In the genomic region with DNA sequence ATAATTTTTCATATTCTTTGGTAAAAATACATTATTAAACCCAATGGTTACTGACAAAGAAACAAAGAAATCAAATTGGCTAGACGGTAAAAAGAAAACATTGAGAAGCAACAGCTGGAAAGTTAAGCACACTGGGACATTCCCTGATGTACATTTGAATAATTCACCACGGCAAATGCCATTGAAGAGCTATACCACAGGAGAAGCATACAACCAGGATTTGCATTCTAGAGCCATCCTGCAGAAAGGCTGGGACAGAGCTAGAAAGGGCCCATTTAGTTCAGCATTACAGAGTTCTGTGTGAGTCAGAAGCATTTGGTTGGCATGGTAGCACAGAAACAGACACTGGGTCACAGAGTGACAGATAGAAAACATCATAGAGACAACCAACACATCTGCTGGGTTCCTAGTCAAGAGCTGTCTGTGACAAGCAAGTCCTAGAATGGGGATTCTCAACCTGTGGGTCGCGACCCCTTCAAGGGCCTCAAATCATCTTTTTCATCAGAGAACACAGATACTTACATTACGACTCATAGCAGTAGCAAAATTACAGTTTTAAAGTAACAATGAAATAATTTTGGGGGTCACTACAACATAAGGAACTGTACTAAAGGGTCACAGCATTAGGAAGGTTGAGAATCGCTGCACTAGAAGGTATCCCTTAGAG, we compare ENCODE assay signal across 33 mouse cellular contexts.
"Had no signal": no experiment of that assay in that cellular context is flagged by ENCODE, and none has a peak within 500 bp of the region (broad histone marks: within the 10 kb centered on the region; RNA-seq: fewer than 3 reads in every experiment).

No protein-coding gene starts in this region.

- H3K9ac ChIP-seq: heart, embryonic 12.5 days; heart, embryonic 13.5 days; heart, embryonic 15.5 days; hindbrain, embryonic 12.5 days; hindbrain, embryonic 13.5 days; hindbrain, embryonic 14.5 days; hindbrain, embryonic 15.5 days; intestine, embryonic 15.5 days; kidney, embryonic 15.5 days had no signal

- H3K36me3 ChIP-seq: heart, embryonic 12.5 days; heart, embryonic 13.5 days; heart, embryonic 15.5 days; hindbrain, embryonic 10.5 days; hindbrain, embryonic 12.5 days; hindbrain, embryonic 13.5 days; hindbrain, embryonic 15.5 days; intestine, embryonic 15.5 days; kidney, embryonic 15.5 days had no signal

- H3K27me3 ChIP-seq: heart, embryonic 12.5 days; heart, embryonic 13.5 days; heart, embryonic 15.5 days; hindbrain, embryonic 12.5 days; hindbrain, embryonic 13.5 days; hindbrain, embryonic 15.5 days; intestine, embryonic 15.5 days; kidney, embryonic 15.5 days had no signal

- H3K4me3 ChIP-seq: heart, embryonic 12.5 days; heart, embryonic 13.5 days; heart, embryonic 15.5 days; hindbrain, embryonic 10.5 days; hindbrain, embryonic 12.5 days; hindbrain, embryonic 13.5 days; hindbrain, embryonic 15.5 days; intestine, embryonic 15.5 days; kidney, embryonic 15.5 days; layer of hippocampus, adult 2 months; left cerebral cortex, adult 2 months had no signal

- ATAC-seq: hindbrain, embryonic 16.5 days; hindbrain, postnatal 0 days; inflammation-experienced regulatory T-cells, adult 6 months; intestine, embryonic 15.5 days; intestine, embryonic 16.5 days; intestine, postnatal 0 days had no signal

- H3K27ac ChIP-seq: heart, embryonic 13.5 days; heart, embryonic 15.5 days; hindbrain, embryonic 10.5 days; hindbrain, embryonic 12.5 days; hindbrain, embryonic 13.5 days; hindbrain, embryonic 14.5 days; hindbrain, embryonic 15.5 days; hindbrain, postnatal 0 days; intestine, embryonic 15.5 days; kidney, embryonic 15.5 days; kidney, postnatal 0 days; layer of hippocampus, adult 2 months; left cerebral cortex, adult 2 months had no signal

- H3K4me1 ChIP-seq: heart, embryonic 15.5 days; hindbrain, embryonic 12.5 days; hindbrain, embryonic 13.5 days; hindbrain, embryonic 15.5 days; kidney, embryonic 15.5 days had no signal

- DNase-seq: heart, postnatal 10 days; heart, postnatal 14 days; heart, postnatal 36 days; heart, postnatal 4 days; kidney, adult 11 months; kidney, adult 18-20 months; kidney, adult 8-10 months; kidney, adult 9 months; kidney, postnatal 10 days; kidney, postnatal 14 days; kidney, postnatal 25 days; kidney, postnatal 4 days; layer of hippocampus, adult 9-11 months; layer of hippocampus, postnatal 36 days had no signal

- H3K9me3 ChIP-seq: heart, embryonic 12.5 days; heart, embryonic 13.5 days; heart, embryonic 15.5 days; hindbrain, embryonic 10.5 days; hindbrain, embryonic 12.5 days; hindbrain, embryonic 13.5 days; hindbrain, embryonic 15.5 days; intestine, embryonic 15.5 days; kidney, embryonic 15.5 days had no signal

- H3K4me2 ChIP-seq: heart, embryonic 11.5 days; heart, embryonic 12.5 days; heart, embryonic 13.5 days; heart, embryonic 15.5 days; hindbrain, embryonic 12.5 days; hindbrain, embryonic 13.5 days; hindbrain, embryonic 14.5 days; hindbrain, embryonic 15.5 days; intestine, embryonic 15.5 days; kidney, embryonic 15.5 days had no signal
